Mouse (Mus musculus): ENCODE measurements at regions not wholly inside any gene's neighbourhood (a gene's known extent, or its start where the extent isn't known, plus 50 kb on each side); places are given as distances from the start of the nearest gene placed in this dataset.

- H3K9ac ChIP-seq = no peak overlapping the region
- H3K36me3 ChIP-seq = no peaks in the 10 kb centered on the region
- no peak overlapping the region for H3K27ac ChIP-seq (replicated peaks)
- no peaks in the 10 kb centered on the region for H3K27me3 ChIP-seq
- H3K4me1 ChIP-seq = no peaks in the 10 kb centered on the region
- WGBS = 75% methylated on average over 3 of the region's 3 CpGs
- H3K9me3 ChIP-seq (replicated peaks) = no peaks in the 10 kb centered on the region
- ATAC-seq (ENCODE audit: insufficient number of reproducible peaks, low FRiP score, low TSS enrichment, low read depth) = no peak
- H3K4me2 ChIP-seq (replicated peaks) = no peak overlapping the region
- no peak overlapping the region for H3K4me3 ChIP-seq (replicated peaks)
Measured at GRCm38 (mm10) chr13:34419061-34419460, 74.1 kb upstream of the Slc22a23 start.

- no peak overlapping the region for H3K27ac ChIP-seq (replicated peaks)
- H3K4me1 ChIP-seq = no peaks in the 10 kb centered on the region
- no peaks in the 10 kb centered on the region for H3K9me3 ChIP-seq (replicated peaks)
- WGBS = 73% methylated on average over 2 of the region's 2 CpGs
- no peaks in the 10 kb centered on the region for H3K36me3 ChIP-seq
- H3K4me3 ChIP-seq (replicated peaks) = no peak overlapping the region
- H3K27me3 ChIP-seq = no peaks in the 10 kb centered on the region
- no peak for ATAC-seq (ENCODE audit: insufficient number of reproducible peaks, low FRiP score, low TSS enrichment, low read depth)
- no peak overlapping the region for H3K4me2 ChIP-seq (replicated peaks)
- no peak overlapping the region for H3K9ac ChIP-seq
Measured at GRCm38 (mm10) chr13:34416603-34417002, 71.6 kb upstream of the Slc22a23 start.

DNA sequence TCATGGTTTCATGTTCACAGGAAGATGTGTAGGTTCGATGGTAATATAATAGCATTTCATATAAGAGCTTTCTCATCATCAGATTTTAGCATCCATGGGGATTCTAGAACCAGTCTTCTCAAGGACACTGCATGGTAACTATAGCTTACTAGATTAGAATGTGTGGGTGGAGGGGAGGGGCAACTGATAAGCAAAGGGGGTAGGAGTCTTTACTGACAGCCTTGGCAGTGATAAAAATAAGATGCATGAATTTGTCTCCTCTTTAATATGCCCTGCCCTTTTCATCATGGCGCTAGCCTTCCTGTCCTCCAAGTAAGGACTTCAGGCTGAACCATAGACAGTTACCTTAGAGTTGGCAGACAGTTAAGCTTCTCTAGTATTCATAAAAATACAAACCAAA, 69.6 kb upstream of the Slc22a23 start:
- no peaks in the 10 kb centered on the region for H3K27me3 ChIP-seq
- H3K4me2 ChIP-seq (replicated peaks) = no peak overlapping the region
- no peak for ATAC-seq (ENCODE audit: insufficient number of reproducible peaks, low FRiP score, low TSS enrichment, low read depth)
- H3K9me3 ChIP-seq (replicated peaks) = no peaks in the 10 kb centered on the region
- no peak overlapping the region for H3K27ac ChIP-seq (replicated peaks)
- no peak overlapping the region for H3K4me3 ChIP-seq (replicated peaks)
- WGBS = 81% methylated on average over 2 of the region's 2 CpGs
- H3K9ac ChIP-seq = no peak overlapping the region
- no peaks in the 10 kb centered on the region for H3K4me1 ChIP-seq
- H3K36me3 ChIP-seq = no peaks in the 10 kb centered on the region

DNA sequence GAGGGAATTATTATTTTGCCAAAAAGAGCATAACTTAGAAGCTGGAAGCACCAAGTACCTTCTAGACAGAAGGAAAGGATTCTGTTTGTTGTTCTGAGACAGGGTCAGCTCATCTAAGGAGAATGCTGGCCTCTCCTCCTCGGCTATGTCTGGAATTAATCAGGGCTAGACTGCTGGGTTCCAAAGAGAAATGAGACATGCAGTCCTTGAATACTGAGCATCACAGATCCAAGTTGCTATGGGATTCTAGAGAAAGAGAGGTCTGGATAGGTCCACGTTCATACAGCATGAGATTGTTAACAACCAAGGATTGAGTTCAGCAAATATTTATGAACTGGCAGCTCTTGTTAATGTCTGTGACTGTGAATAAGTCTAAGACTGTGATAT, 63.7 kb upstream of the Slc22a23 start:
- Histone ChIP-seq H3K4me3 (replicated peaks) (no peak overlapping the region), H3K9me3 (replicated peaks) (no peaks in the 10 kb centered on the region), H3K4me1 (peaks cover 10% of the 10 kb centered on the region), H3K27me3 (no peaks in the 10 kb centered on the region), H3K27ac (replicated peaks) (peak overlapping the region; percentile 48), H3K4me2 (replicated peaks) (no peak overlapping the region), H3K36me3 (no peaks in the 10 kb centered on the region), H3K9ac (no peak overlapping the region)
- ATAC-seq (ENCODE audit: insufficient number of reproducible peaks, low FRiP score, low TSS enrichment, low read depth) = peak; percentile 72
- WGBS = 29% methylated on average over 2 of the region's 2 CpGs

DNA sequence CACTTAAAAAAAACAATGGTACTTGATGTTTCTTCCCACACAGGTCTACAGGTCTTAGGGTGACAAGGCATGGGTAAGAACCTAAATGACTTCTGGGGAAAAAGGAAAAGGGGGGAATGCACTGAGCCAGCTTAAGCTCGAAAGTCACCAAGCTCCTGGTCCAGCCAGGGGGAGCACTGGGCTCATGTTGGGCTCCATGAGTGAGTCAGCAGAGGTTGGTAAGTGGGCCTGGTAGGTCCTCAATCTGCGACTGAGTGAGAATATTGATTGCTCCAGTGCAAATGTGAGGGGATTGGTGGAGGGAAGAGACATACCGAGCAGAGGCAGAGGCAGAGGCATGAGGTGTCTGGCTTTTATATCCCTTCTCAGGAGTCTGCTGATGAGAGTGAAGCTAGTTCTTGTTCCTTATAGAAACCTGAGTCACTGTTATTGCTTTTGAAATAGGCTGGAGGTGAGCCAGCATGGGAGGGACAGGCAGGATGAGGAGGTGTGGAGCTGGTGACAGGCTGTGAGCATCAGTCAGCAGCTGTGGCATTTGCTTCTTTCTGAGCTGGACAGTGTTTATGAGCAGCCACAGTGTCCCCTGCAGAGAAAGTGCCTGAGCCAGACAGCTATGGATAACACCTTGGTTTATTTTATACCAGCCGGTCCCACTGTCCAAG, 63.2 kb upstream of the Slc22a23 start:
- 50% methylated on average over 4 of the region's 4 CpGs for WGBS
- Histone ChIP-seq H3K4me1 (peaks cover 10% of the 10 kb centered on the region), H3K9me3 (replicated peaks) (no peaks in the 10 kb centered on the region), H3K36me3 (no peaks in the 10 kb centered on the region), H3K27me3 (no peaks in the 10 kb centered on the region), H3K9ac (no peak overlapping the region), H3K4me3 (replicated peaks) (no peak overlapping the region), H3K4me2 (replicated peaks) (no peak overlapping the region), H3K27ac (replicated peaks) (peak overlapping the region; percentile 48)
- 0 out of 2 replicates have a peak, but pooled peaks have one; percentile 15 for ATAC-seq (ENCODE audit: insufficient number of reproducible peaks, low FRiP score, low TSS enrichment, low read depth)

GRCm38 (mm10) chr13:34406291-34406690, 61.3 kb upstream of the Slc22a23 start:
- no peak overlapping the region for H3K4me3 ChIP-seq (replicated peaks)
- no peak for ATAC-seq (ENCODE audit: insufficient number of reproducible peaks, low FRiP score, low TSS enrichment, low read depth)
- H3K4me2 ChIP-seq (replicated peaks) = no peak overlapping the region
- no peaks in the 10 kb centered on the region for H3K27me3 ChIP-seq
- no peaks in the 10 kb centered on the region for H3K36me3 ChIP-seq
- H3K9ac ChIP-seq = no peak overlapping the region
- no peak overlapping the region for H3K27ac ChIP-seq (replicated peaks)
- peaks cover 10% of the 10 kb centered on the region for H3K4me1 ChIP-seq
- no peaks in the 10 kb centered on the region for H3K9me3 ChIP-seq (replicated peaks)

DNA sequence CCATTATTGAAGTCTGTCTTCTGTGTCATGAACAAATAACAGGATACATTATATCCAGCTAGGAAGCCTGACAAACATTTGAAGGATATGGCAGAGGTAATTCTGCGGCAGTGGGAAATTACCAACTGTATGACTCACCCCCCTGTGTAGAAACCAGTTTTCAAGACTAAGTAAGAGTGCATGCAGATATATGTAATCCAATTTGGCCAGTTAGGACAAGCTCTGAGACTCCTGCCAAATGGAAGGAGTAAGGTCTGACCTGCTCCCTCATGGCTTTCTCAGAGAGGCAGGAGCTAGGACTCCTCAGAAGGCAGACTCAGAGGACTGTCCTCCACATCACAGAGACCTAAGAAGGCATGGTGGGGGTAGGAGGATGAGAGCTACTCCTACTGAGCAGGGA, 57.6 kb upstream of the Slc22a23 start:
- no peak overlapping the region for H3K4me2 ChIP-seq (replicated peaks)
- no peak overlapping the region for H3K9ac ChIP-seq
- ATAC-seq (ENCODE audit: insufficient number of reproducible peaks, low FRiP score, low TSS enrichment, low read depth) = no peak
- H3K27me3 ChIP-seq = no peaks in the 10 kb centered on the region
- H3K27ac ChIP-seq (replicated peaks) = no peak overlapping the region
- 60% methylated on average over 1 of the region's 1 CpGs for WGBS
- no peaks in the 10 kb centered on the region for H3K9me3 ChIP-seq (replicated peaks)
- no peak overlapping the region for H3K4me3 ChIP-seq (replicated peaks)
- no peaks in the 10 kb centered on the region for H3K36me3 ChIP-seq
- H3K4me1 ChIP-seq = peaks cover 9% of the 10 kb centered on the region

GRCm38 (mm10) chr13:34401031-34401430, 56.0 kb upstream of the Slc22a23 start:
- Histone ChIP-seq H3K9ac (no peak overlapping the region), H3K4me3 (replicated peaks) (no peak overlapping the region), H3K27ac (replicated peaks) (no peak overlapping the region), H3K36me3 (no peaks in the 10 kb centered on the region), H3K9me3 (replicated peaks) (no peaks in the 10 kb centered on the region), H3K4me2 (replicated peaks) (no peak overlapping the region), H3K4me1 (peaks cover 9% of the 10 kb centered on the region), H3K27me3 (no peaks in the 10 kb centered on the region)
- no peak for ATAC-seq (ENCODE audit: insufficient number of reproducible peaks, low FRiP score, low TSS enrichment, low read depth)
- 47% methylated on average over 2 of the region's 2 CpGs for WGBS

- no peaks in the 10 kb centered on the region for H3K27me3 ChIP-seq
- no peak overlapping the region for H3K4me3 ChIP-seq (replicated peaks)
- no peak overlapping the region for H3K9ac ChIP-seq
- no peaks in the 10 kb centered on the region for H3K36me3 ChIP-seq
- peaks cover 12% of the 10 kb centered on the region for H3K4me1 ChIP-seq
- no peak for ATAC-seq (ENCODE audit: insufficient number of reproducible peaks, low FRiP score, low TSS enrichment, low read depth)
- H3K9me3 ChIP-seq (replicated peaks) = no peaks in the 10 kb centered on the region
- H3K27ac ChIP-seq (replicated peaks) = no peak overlapping the region
- 74% methylated on average over 3 of the region's 3 CpGs for WGBS
- no peak overlapping the region for H3K4me2 ChIP-seq (replicated peaks)
Measured at GRCm38 (mm10) chr13:34398847-34399246, 53.9 kb upstream of the Slc22a23 start.

DNA sequence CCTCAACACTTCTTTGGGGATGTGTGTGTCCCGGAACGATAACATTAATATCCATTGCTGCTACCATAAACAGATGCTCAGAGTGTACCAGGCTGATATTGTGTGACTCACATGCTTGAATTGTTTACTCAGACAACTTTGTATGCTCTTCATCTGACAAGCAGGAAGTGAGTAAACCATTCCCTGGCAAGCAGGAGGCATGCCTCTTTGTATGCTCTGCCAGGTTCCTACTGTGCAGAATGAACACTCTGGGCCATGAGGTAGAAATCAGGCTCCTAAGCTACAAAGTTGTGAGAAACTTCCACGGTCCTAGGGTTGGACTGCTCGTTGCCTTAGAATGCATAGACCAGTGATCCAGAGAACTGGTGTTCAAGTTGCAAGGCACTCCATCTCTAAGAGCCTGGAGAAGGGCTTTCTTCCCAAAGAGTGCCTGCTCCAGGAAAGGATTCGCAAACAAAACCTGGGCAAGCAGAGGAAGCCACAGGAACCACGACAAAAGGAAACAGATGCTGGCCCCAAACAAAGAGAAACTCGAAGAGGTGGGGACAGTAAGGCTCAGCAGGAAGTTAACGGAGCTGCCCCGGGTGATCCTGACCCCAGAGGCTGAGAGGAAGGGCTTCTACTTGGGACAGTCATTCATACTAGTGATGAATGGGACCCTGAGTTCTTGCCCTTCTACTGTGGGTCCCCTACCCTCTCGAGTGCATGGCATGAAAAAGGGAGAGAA, 53.2 kb upstream of the Slc22a23 start:
- H3K27me3 ChIP-seq = no peaks in the 10 kb centered on the region
- H3K9me3 ChIP-seq (replicated peaks) = no peaks in the 10 kb centered on the region
- no peak overlapping the region for H3K4me2 ChIP-seq (replicated peaks)
- no peaks in the 10 kb centered on the region for H3K36me3 ChIP-seq
- H3K27ac ChIP-seq (replicated peaks) = 0 out of 2 replicates have a peak overlapping the region, but pooled peaks have one; percentile 34
- H3K9ac ChIP-seq = no peak overlapping the region
- no peak overlapping the region for H3K4me3 ChIP-seq (replicated peaks)
- no peak for ATAC-seq (ENCODE audit: insufficient number of reproducible peaks, low FRiP score, low TSS enrichment, low read depth)
- peaks cover 12% of the 10 kb centered on the region for H3K4me1 ChIP-seq
- WGBS = 30% methylated on average over 10 of the region's 10 CpGs

- no peak overlapping the region for H3K9ac ChIP-seq
- no peak overlapping the region for H3K4me2 ChIP-seq (replicated peaks)
- no peaks in the 10 kb centered on the region for H3K36me3 ChIP-seq
- H3K27ac ChIP-seq (replicated peaks) = peak overlapping the region; percentile 28; the same call in 1 of the 2 replicates
- H3K4me3 ChIP-seq (replicated peaks) = no peak overlapping the region
- peaks cover 9% of the 10 kb centered on the region for H3K4me1 ChIP-seq
- no peak for ATAC-seq (ENCODE audit: insufficient number of reproducible peaks, low FRiP score, low TSS enrichment, low read depth)
- H3K27me3 ChIP-seq = no peaks in the 10 kb centered on the region
- no peaks in the 10 kb centered on the region for H3K9me3 ChIP-seq (replicated peaks)
Measured at GRCm38 (mm10) chr13:34395504-34395903, 50.5 kb upstream of the Slc22a23 start.

DNA sequence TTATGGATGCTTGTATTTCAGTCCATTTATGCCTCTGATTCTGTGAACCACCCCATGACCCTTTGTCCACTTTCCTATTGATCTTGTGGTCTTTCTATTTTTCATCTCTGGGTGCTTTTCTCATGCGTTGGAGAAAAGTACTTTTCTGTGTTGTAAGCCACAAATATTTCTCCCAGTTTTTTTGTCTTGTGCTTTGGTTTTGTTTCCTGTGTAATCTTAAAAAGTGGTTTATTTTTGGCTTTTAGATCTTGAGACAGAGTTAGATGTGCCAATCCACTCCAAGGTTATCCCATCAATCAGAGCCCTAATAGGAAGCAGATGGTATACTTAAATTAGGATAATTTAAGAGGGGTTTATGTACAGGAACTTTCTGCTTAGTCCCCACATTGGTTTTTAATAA, 50.0 kb upstream of the Slc22a23 start:
- H3K4me1 ChIP-seq = peaks cover 9% of the 10 kb centered on the region
- WGBS = 41% methylated on average over 1 of the region's 1 CpGs
- H3K4me2 ChIP-seq (replicated peaks) = no peak overlapping the region
- H3K27ac ChIP-seq (replicated peaks) = no peak overlapping the region
- H3K9ac ChIP-seq = no peak overlapping the region
- ATAC-seq (ENCODE audit: insufficient number of reproducible peaks, low FRiP score, low TSS enrichment, low read depth) = no peak
- H3K36me3 ChIP-seq = no peaks in the 10 kb centered on the region
- no peak overlapping the region for H3K4me3 ChIP-seq (replicated peaks)
- H3K9me3 ChIP-seq (replicated peaks) = no peaks in the 10 kb centered on the region
- H3K27me3 ChIP-seq = no peaks in the 10 kb centered on the region

All from embryonic facial prominence, embryonic 15.5 days (tissue).